Mouse (Mus musculus) liver, embryonic 14.5 days (tissue): ENCODE data around the gene Mapk8ip3. TPM values are rescaled to one million over a fixed set of nuclear protein-coding genes. Genes with fewer than 3 reads are reported as not detected.

Experiments used
- ATAC-seq: fragments of 200-750 bp; cut with Nextera tagmentation; 2 replicates; pipeline ENCODE4 v1.8.0; 2017; ENCODE audit warnings: moderate number of reproducible peaks, mild to moderate bottlenecking, moderate library complexity; ENCODE audit not compliant: insufficient read depth
- DNase-seq, 3 experiments: peaks; one replicate each; pipeline ENCODE4 v3.0.0-alpha.2; 2012 to 2013; ENCODE audit warnings: low read depth in 3 of 3, low spot score in 3 of 3
- H3K27ac ChIP-seq: fragments of 300-500 bp; sonication (generic); 2 replicates; pipeline ENCODE4 v1.5.1; 2014; ENCODE audit warnings: moderate library complexity, mild to moderate bottlenecking, control low read depth, inconsistent platforms
- H3K27me3 ChIP-seq: fragments of 300-500 bp; sonication (generic); 2 replicates; pipeline ENCODE4 v1.6.1; 2014; ENCODE audit warnings: mild to moderate bottlenecking, low read length, moderate library complexity; ENCODE audit not compliant: control insufficient read depth, insufficient read depth
- H3K36me3 ChIP-seq: fragments of 300-500 bp; sonication (generic); replicated peaks from 2 replicates; pipeline ENCODE4 v1.6.1; 2014; ENCODE audit warnings: low read depth; ENCODE audit not compliant: control insufficient read depth, insufficient read depth
- H3K4me1 ChIP-seq, 2 experiments: fragments of 200-500 bp in 1 of 2; fragments of 300-500 bp in 1 of 2; sonication (generic) in 1 of 2; replicated peaks; 2 replicates each; pipeline ENCODE4 v1.6.1; 2012 to 2014; ENCODE audit warnings: antibody characterized with exemption in 1 of 2, inconsistent platforms in 1 of 2, low read length in 1 of 2; ENCODE audit not compliant: control insufficient read depth in 2 of 2, insufficient read depth in 2 of 2
- H3K4me2 ChIP-seq: fragments of 300-500 bp; sonication (generic); 2 replicates; pipeline ENCODE4 v1.6.1; 2014; ENCODE audit warnings: low read depth, mild to moderate bottlenecking, control low read depth, moderate library complexity
- H3K4me3 ChIP-seq, 2 experiments: fragments of 200-500 bp in 1 of 2; fragments of 300-500 bp in 1 of 2; sonication (generic) in 1 of 2; 2 replicates each; pipeline ENCODE4 v1.5.1; 2012 to 2014; ENCODE audit warnings: low read depth in 2 of 2, low read length in 2 of 2, mild to moderate bottlenecking in 2 of 2, control low read depth in 1 of 2, inconsistent platforms in 1 of 2, moderate library complexity in 1 of 2; ENCODE audit not compliant: insufficient read depth in 1 of 2
- H3K9ac ChIP-seq: fragments of 300-500 bp; sonication (generic); replicated peaks from 2 replicates; pipeline ENCODE4 v1.6.1; 2014; ENCODE audit warnings: mild to moderate bottlenecking, control low read depth, moderate library complexity
- H3K9me3 ChIP-seq: fragments of 300-500 bp; sonication (generic); 2 replicates; pipeline ENCODE4 v1.6.1; 2016; ENCODE audit warnings: low read length, mixed read lengths; ENCODE audit not compliant: control insufficient read depth
- CTCF ChIP-seq: IDR thresholded peaks from 2 replicates; pipeline ENCODE4 v1.5.1; 2016; ENCODE audit warnings: antibody characterized with exemption, low read depth, control low read depth
- EP300 ChIP-seq: IDR thresholded peaks from 2 replicates; pipeline ENCODE4 v1.6.1; 2016; ENCODE audit warnings: antibody characterized with exemption, low read depth
- WGBS: fragments of 180-500 bp; shearing (Covaris S2); extraction: QIAGEN DNeasy Blood & Tissue Kit; methylation state at CpG from one replicate; pipeline ENCODE4 v1.1.7; 2014; ENCODE audit not compliant: insufficient replicate concordance; 5-methylcytosine and 5-hydroxymethylcytosine counted together
- polyA plus RNA-seq, 2 experiments: library from polyadenylated mRNA; depleted of rRNA in 1 of 2; stranded (reverse) in 1 of 2; unstranded in 1 of 2; fragments of >200 nt; fragmentation: Nextera tagmentation in 1 of 2; extraction: Ambion mirVana in 1 of 2; gene quantifications; 2 replicates each; pipeline versions ENCODE4 v1.2.1 to v1.2.3; 2012 to 2014

Mapk8ip3 gene
- polyA plus RNA-seq, 2 experiments, result 7.2 to 34.3 TPM

- Histone ChIP-seq H3K9me3 (no peaks in the 10 kb centered on the region), H3K36me3 (peaks cover 13% of the 10 kb centered on the region), H3K4me2 (no peak overlapping the region), H3K4me3 (no peak overlapping the region), H3K4me1 (peaks cover 23 to 24% of the 10 kb centered on the region in 2 experiments), H3K27ac (no peak overlapping the region), H3K27me3 (no peaks in the 10 kb centered on the region), H3K9ac (no peak overlapping the region)
- WGBS, result 85% methylated on average over 4 of the region's 4 CpGs
- ATAC-seq (no peak), DNase-seq (no peak)
- TF ChIP-seq CTCF (no peak), EP300 (no peak)
Measured at GRCm38 (mm10) chr17:24932431-24932830, 4.3 kb downstream of the Mapk8ip3 start.

GRCm38 (mm10) chr17:24929506-24929905, 7.3 kb downstream of the Mapk8ip3 start:
- 93% methylated on average over 1 of the region's 1 CpGs for WGBS
- Histone ChIP-seq H3K4me3 (no peak overlapping the region), H3K9me3 (no peaks in the 10 kb centered on the region), H3K9ac (no peak overlapping the region), H3K27me3 (no peaks in the 10 kb centered on the region), H3K4me1 (peaks cover 6 to 11% of the 10 kb centered on the region in 2 experiments), H3K27ac (no peak overlapping the region), H3K4me2 (no peak overlapping the region), H3K36me3 (peaks cover 40% of the 10 kb centered on the region)
- ATAC-seq, result no peak
- no peak for TF ChIP-seq EP300
- no peak for TF ChIP-seq CTCF
- DNase-seq, result no peak

GRCm38 (mm10) chr17:24923246-24923645, 13.5 kb downstream of the Mapk8ip3 start:
- Histone ChIP-seq H3K9me3 (no peaks in the 10 kb centered on the region), H3K4me1 (no peaks in the 10 kb centered on the region), H3K9ac (no peak overlapping the region), H3K4me3 (no peak overlapping the region), H3K4me2 (no peak overlapping the region), H3K27ac (no peak overlapping the region), H3K27me3 (no peaks in the 10 kb centered on the region), H3K36me3 (peaks cover 67% of the 10 kb centered on the region)
- TF ChIP-seq EP300 (no peak), CTCF (no peak)
- DNase-seq (no peak), ATAC-seq (no peak)
- WGBS, result 97% methylated on average over 1 of the region's 1 CpGs

- Histone ChIP-seq H3K9me3 (no peaks in the 10 kb centered on the region), H3K4me2 (no peak overlapping the region), H3K27me3 (no peaks in the 10 kb centered on the region), H3K4me1 (no peaks in the 10 kb centered on the region), H3K27ac (no peak overlapping the region), H3K4me3 (no peak overlapping the region), H3K9ac (no peak overlapping the region), H3K36me3 (peaks cover 84% of the 10 kb centered on the region)
- no peak for ATAC-seq
- DNase-seq, result no peak
- TF ChIP-seq CTCF (no peak), EP300 (no peak)
Measured at GRCm38 (mm10) chr17:24913984-24914383, 22.8 kb downstream of the Mapk8ip3 start.

GRCm38 (mm10) chr17:24907591-24907990, 29.2 kb downstream of the Mapk8ip3 start:
- Histone ChIP-seq H3K4me3 (no peak overlapping the region), H3K4me1 (peaks cover 15 to 16% of the 10 kb centered on the region in 2 experiments), H3K9me3 (no peaks in the 10 kb centered on the region), H3K27me3 (no peaks in the 10 kb centered on the region), H3K4me2 (no peak overlapping the region), H3K36me3 (peaks cover 85% of the 10 kb centered on the region), H3K27ac (no peak overlapping the region), H3K9ac (no peak overlapping the region)
- TF ChIP-seq EP300 (no peak), CTCF (no peak)
- no peak for ATAC-seq
- 95% methylated on average over 2 of the region's 2 CpGs for WGBS
- no peak for DNase-seq

GRCm38 (mm10) chr17:24903767-24904166, 33.0 kb downstream of the Mapk8ip3 start:
- ATAC-seq (no peak), DNase-seq (no peak)
- no peak overlapping the region for H3K4me3 ChIP-seq
- peak overlapping the region; percentile 99 for H3K27ac ChIP-seq
- 85% methylated on average over 9 of the region's 9 CpGs for WGBS
- no peaks in the 10 kb centered on the region for H3K27me3 ChIP-seq
- H3K9me3 ChIP-seq, result no peaks in the 10 kb centered on the region
- peak overlapping the region; percentile 67 for H3K9ac ChIP-seq
- TF ChIP-seq EP300, result no peak
- no peak for TF ChIP-seq CTCF
- H3K4me2 ChIP-seq, result peak overlapping the region; percentile 81
- peaks cover 26 to 28% of the 10 kb centered on the region in 2 experiments for H3K4me1 ChIP-seq
- H3K36me3 ChIP-seq, result peaks cover 89% of the 10 kb centered on the region
